Mouse (Mus musculus): ENCODE results near the gene Batf2. TPM values are rescaled to one million over a fixed set of nuclear protein-coding genes. Genes with fewer than 3 reads are reported as not detected.

Batf2 gene
- total and polyA plus RNA-seq, 3 experiments: not detected

DNA sequence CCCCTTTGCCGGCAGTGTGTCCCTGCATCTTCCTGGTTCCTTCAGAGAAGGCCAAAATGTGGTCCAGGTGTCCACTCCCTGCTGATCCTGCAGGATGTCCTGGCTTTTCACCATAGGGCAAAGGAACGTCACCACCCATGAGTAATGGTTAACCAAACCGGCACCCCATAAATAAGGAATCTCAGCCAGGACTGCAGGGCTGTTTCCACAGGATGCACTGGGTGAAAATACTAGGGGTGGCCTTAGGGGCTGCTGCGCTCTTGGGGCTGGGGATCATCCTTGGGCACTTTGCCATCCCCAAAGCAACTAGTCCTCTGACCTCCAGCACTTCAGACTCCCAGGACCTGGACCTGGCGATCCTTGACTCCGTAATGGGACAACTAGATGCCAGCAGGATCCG is 35.2 kb upstream of the Batf2 start, which contains the start of gene Naaladl1:
TSS of gene Naaladl1 (plus strand) at position 197 of the 400 bp plus-strand sequence.
- no peaks in the 10 kb centered on the region for H3K9me3 ChIP-seq (replicated peaks; ENCODE audit: low read length)
- no peak within 1 kb of the TSS for H3K9ac ChIP-seq (ENCODE audit: insufficient read depth, low read depth)
- TF ChIP-seq ELF1 (IDR thresholded peaks at IDR 0.05; ENCODE audit: low read depth, low read length) (no peak), E2F4 (IDR thresholded peaks at IDR 0.05; ENCODE audit: insufficient replicate concordance, low read depth, low read length) (no peak), ZKSCAN1 (IDR thresholded peaks at IDR 0.05; ENCODE audit: borderline replicate concordance, low read depth, low read length) (no peak)
- DNase-seq (ENCODE audit: extremely low read depth): no peak
- in situ Hi-C loops (cut with MboI; ENCODE audit: low pct_ligation_motif_present, low pct_unique_long_range_greater_than_20kb, low sequenced_read_pairs): no loop called here
- H3K4me2 ChIP-seq (ENCODE audit: insufficient read depth, low read depth, poor library complexity, severe bottlenecking): no peak within 1 kb of the TSS
- peaks cover 0 to 7% of the 10 kb centered on the region in 2 experiments; a peak in 2 of 4 replicates for H3K4me1 ChIP-seq (ENCODE audit: control insufficient read depth in 1 of 2, insufficient read depth in 2 of 2)
- no peak within 1 kb of the TSS for H3K27ac ChIP-seq (ENCODE audit: insufficient read depth, low read depth)
- peaks cover 0 to 33% of the 10 kb centered on the region in 2 experiments for H3K36me3 ChIP-seq (replicated peaks in 1 of 2; ENCODE audit: control insufficient read depth in 1 of 2, insufficient read depth in 1 of 2, low read length in 1 of 2)
- H3K4me3 ChIP-seq (replicated peaks in 1 of 3; ENCODE audit: low read depth in 2 of 3, low read length in 2 of 3, poor library complexity in 1 of 3): no peak within 1 kb of the TSS
- dilution Hi-C loops (cut with MboI; ENCODE audit: extremely low pct_ligation_motif_present, extremely low pct_unique_long_range_greater_than_20kb, low sequenced_read_pairs): no loop called here
- H3K79me2 ChIP-seq (replicated peaks; ENCODE audit: control insufficient read depth, extremely low read depth, insufficient read depth, poor library complexity, severe bottlenecking): no peaks in the 10 kb centered on the region
- H3K27me3 ChIP-seq (replicated peaks): no peaks in the 10 kb centered on the region

DNA sequence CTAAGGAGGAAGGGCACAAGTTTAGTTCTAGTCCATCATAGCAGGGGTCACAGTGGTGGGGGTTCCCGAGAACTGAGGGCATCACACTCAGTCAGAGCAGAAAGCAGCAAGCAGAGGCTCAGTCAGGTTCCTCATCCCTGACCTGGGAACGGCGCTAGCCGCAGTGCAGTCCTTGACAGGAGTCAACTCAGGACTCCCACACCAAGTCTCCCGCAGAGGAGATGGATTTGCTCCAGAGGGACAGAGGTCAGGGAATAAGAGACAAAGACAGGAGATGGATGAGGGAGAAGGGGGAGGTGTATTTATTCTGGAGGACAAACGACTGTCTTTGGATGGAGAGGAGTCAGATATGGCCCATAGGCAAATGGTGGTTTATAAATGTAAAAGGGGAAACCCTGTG is 27.7 kb upstream of the Batf2 start:
- H3K27ac ChIP-seq (ENCODE audit: insufficient read depth, low read depth): no peak overlapping the region
- dilution Hi-C loops (cut with MboI; ENCODE audit: extremely low pct_ligation_motif_present, extremely low pct_unique_long_range_greater_than_20kb, low sequenced_read_pairs): no loop called here
- no peak overlapping the region for H3K4me2 ChIP-seq (ENCODE audit: insufficient read depth, low read depth, poor library complexity, severe bottlenecking)
- TF ChIP-seq MXI1 (IDR thresholded peaks at IDR 0.05; ENCODE audit: low read depth, low read length): no peak
- no peak for TF ChIP-seq SMC3 (IDR thresholded peaks at IDR 0.05; ENCODE audit: low read depth, low read length)
- H3K9ac ChIP-seq (ENCODE audit: insufficient read depth, low read depth): no peak overlapping the region
- no peaks in the 10 kb centered on the region for H3K27me3 ChIP-seq (replicated peaks)
- H3K4me1 ChIP-seq (ENCODE audit: control insufficient read depth in 1 of 2, insufficient read depth in 2 of 2): peaks cover 11 to 35% of the 10 kb centered on the region in 2 experiments; a peak in 3 of 4 replicates
- DNase-seq (ENCODE audit: extremely low read depth): no peak
- in situ Hi-C loops (cut with MboI; ENCODE audit: low pct_ligation_motif_present, low pct_unique_long_range_greater_than_20kb, low sequenced_read_pairs): no loop called here
- H3K9me3 ChIP-seq (replicated peaks; ENCODE audit: low read length): no peaks in the 10 kb centered on the region
- no peak overlapping the region for H3K4me3 ChIP-seq (replicated peaks in 1 of 3; ENCODE audit: low read depth in 2 of 3, low read length in 2 of 3, poor library complexity in 1 of 3)
- H3K36me3 ChIP-seq (replicated peaks in 1 of 2; ENCODE audit: control insufficient read depth in 1 of 2, insufficient read depth in 1 of 2, low read length in 1 of 2): peaks cover 32 to 68% of the 10 kb centered on the region in 2 experiments
- H3K79me2 ChIP-seq (replicated peaks; ENCODE audit: control insufficient read depth, extremely low read depth, insufficient read depth, poor library complexity, severe bottlenecking): peaks cover 14% of the 10 kb centered on the region

DNA sequence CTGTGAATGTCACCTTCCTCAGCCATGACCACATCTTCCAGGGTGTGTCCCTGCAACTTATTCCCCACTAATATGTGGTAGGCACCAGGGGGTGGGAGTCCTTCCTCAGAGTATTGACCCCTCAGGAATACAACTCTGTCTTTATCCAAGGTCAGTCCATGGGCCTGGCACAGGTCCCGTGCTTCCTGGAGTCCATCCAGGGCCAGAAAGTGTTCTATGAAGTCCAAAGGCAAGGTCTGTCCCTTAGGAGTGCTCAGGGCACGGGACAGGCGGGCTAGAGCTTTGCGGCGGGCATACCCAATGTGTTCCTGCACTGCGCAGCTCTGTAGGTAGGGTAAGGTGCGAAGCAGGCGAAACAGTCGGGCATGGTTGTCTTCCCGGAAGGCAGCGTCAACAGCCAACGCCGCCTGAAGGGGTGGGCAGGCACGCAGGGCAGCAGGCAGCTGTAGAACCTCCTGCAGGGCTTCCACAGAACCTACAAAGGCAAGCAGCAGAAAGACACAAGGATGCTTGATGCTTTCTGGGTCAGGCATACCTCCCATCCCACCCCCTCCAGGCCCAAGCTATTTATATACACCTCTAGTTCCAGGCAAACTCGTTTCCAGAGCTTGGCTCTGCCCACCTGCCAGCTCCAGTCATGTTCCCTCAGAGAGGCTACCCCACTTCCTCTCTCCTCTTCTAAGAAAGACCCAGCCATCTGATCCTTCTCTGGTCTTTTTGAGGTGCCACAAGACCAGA is 24.5 kb upstream of the Batf2 start:
- in situ Hi-C loops (cut with MboI; ENCODE audit: low pct_ligation_motif_present, low pct_unique_long_range_greater_than_20kb, low sequenced_read_pairs): no loop called here
- no peak overlapping the region for H3K27ac ChIP-seq (ENCODE audit: insufficient read depth, low read depth)
- peaks cover 32 to 72% of the 10 kb centered on the region in 2 experiments for H3K36me3 ChIP-seq (replicated peaks in 1 of 2; ENCODE audit: control insufficient read depth in 1 of 2, insufficient read depth in 1 of 2, low read length in 1 of 2)
- no peak for TF ChIP-seq USF1 (IDR thresholded peaks at IDR 0.05; ENCODE audit: low read depth, low read length)
- TF ChIP-seq SIN3A (IDR thresholded peaks at IDR 0.05; ENCODE audit: low read length): no peak
- TF ChIP-seq HCFC1 (IDR thresholded peaks at IDR 0.05; ENCODE audit: low read depth, low read length): no peak
- TF ChIP-seq E2F4 (IDR thresholded peaks at IDR 0.05; ENCODE audit: insufficient replicate concordance, low read depth, low read length): no peak
- no peak for TF ChIP-seq POLR2A (IDR thresholded peaks at IDR 0.05; ENCODE audit: low read depth, low read length)
- no peak for TF ChIP-seq NELFE (IDR thresholded peaks at IDR 0.05; ENCODE audit: low read depth, low read length)
- TF ChIP-seq UBTF (IDR thresholded peaks at IDR 0.05; ENCODE audit: low read depth, low read length): no peak
- TF ChIP-seq TCF12 (IDR thresholded peaks at IDR 0.05; ENCODE audit: low read depth, low read length): no peak
- H3K9me3 ChIP-seq (replicated peaks; ENCODE audit: low read length): no peaks in the 10 kb centered on the region
- H3K4me1 ChIP-seq (ENCODE audit: control insufficient read depth in 1 of 2, insufficient read depth in 2 of 2): peaks cover 11 to 46% of the 10 kb centered on the region in 2 experiments; a peak in 3 of 4 replicates
- peak overlapping the region; percentile 74; the same call in 1 of the 2 replicates for H3K9ac ChIP-seq (ENCODE audit: insufficient read depth, low read depth)
- DNase-seq (ENCODE audit: extremely low read depth): no peak
- dilution Hi-C loops (cut with MboI; ENCODE audit: extremely low pct_ligation_motif_present, extremely low pct_unique_long_range_greater_than_20kb, low sequenced_read_pairs): no loop called here
- H3K4me2 ChIP-seq (ENCODE audit: insufficient read depth, low read depth, poor library complexity, severe bottlenecking): peak overlapping the region; percentile 70; the same call in 1 of the 2 replicates
- no peak overlapping the region for H3K4me3 ChIP-seq (replicated peaks in 1 of 3; ENCODE audit: low read depth in 2 of 3, low read length in 2 of 3, poor library complexity in 1 of 3)
- no peaks in the 10 kb centered on the region for H3K27me3 ChIP-seq (replicated peaks)
- peaks cover 14% of the 10 kb centered on the region for H3K79me2 ChIP-seq (replicated peaks; ENCODE audit: control insufficient read depth, extremely low read depth, insufficient read depth, poor library complexity, severe bottlenecking)
